Mouse (Mus musculus): Measurements from ENCODE around the gene Slc13a3.

- TF ChIP-seq GATA1 (IDR thresholded peaks at IDR 0.05; ENCODE audit: borderline replicate concordance, low read length) = no peak
- no peak for TF ChIP-seq FLI1 (IDR thresholded peaks at IDR 0.05; ENCODE audit: low read length)
Observed at GRCm38 (mm10) chr2:165360861-165361260, 112.2 kb downstream of the Slc13a3 start.
